ENCODE assay signal across 16 mouse cellular contexts in the genomic region with DNA sequence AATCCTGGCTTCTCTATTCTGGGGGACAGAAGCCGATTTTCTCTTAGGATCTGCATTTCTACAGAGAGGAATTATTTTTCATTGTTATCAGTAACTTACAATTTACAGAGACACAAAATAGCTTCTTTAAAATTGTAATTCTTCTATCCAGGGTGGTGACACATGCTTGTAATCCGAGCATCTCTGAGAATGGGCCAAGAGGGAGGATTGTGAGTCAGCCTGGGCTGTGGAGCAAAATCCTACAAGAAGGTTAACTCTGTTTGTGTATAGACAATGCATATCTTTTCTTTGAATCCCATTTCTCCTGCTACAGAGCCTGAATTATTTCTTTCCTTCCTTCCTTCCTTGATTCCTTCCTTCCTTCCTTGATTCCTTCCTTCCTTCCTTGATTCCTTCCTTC.
A peak's percentile ranks its signal among the peaks of the same experiment; 100 is the strongest.
DNase-seq lines count a peak whose midpoint lies in the region.
"Had no signal": no experiment of that assay in that cellular context is flagged by ENCODE, and none has a peak within 500 bp of the region (broad histone marks: within the 10 kb centered on the region; RNA-seq: fewer than 3 reads in every experiment).

No protein-coding gene starts in this region.

- DNase-seq in 3T3-L1 (ENCODE audit: low read depth, low spot score) (peak; percentile 68), NIH3T3 (ENCODE audit: low read depth) (peak; percentile 63)
- no peak for DNase-seq in heart, postnatal 36 days
- DNase-seq in kidney, adult 11 months, result no peak
- DNase-seq: adrenal gland, adult 2 months; adrenal gland, adult 8-10 months; adrenal gland, postnatal 10 days; adrenal gland, postnatal 14 days; adrenal gland, postnatal 25 days; adrenal gland, postnatal 36 days; B cell, adult 2 months; cerebellum, adult 11 months; cerebellum, adult 11-12 months; cerebellum, adult 18-20 months; cerebellum, adult 2 months; cerebellum, adult 8-10 months had no signal

- intact Hi-C loops in heart, postnatal 36 days (cut with DNase I), result no loop called here

Comparison
In these comparisons a context has a peak if more than half of its experiments do, and no peak if none do; other contexts are left out.
1. DNase-seq: peak in 3T3-L1 (single experiment) and NIH3T3 (single experiment); none in heart, postnatal 36 days (0 of 2) and kidney, adult 11 months (single experiment).